Mouse (Mus musculus): ENCODE data around the gene Zdhhc19.

DNA sequence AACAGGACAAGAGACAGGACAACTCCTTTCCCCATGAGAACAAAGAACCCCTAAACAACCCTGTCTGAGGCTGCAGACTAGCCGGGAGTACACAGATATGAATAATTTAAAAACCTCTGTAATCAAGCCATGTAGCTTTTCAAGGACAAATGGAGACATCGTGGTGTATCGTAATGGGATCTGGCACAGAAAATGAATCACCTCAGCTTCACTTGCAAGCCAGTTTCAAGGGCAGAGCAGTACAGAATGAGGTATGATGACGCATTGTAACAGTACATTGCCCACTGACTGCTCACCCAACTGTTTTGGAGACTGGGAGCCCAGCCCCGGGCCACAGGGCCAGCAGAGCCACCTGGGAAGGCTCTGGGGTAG lies 28.2 kb downstream of the Zdhhc19 start:
- TF ChIP-seq CTCF (IDR thresholded peaks at IDR 0.05) (no peak), POLR2A (IDR thresholded peaks at IDR 0.05; ENCODE audit: insufficient read depth, low read depth, low read length) (no peak)
